Mouse (Mus musculus) heart, embryonic 13.5 days (tissue): ENCODE measurements at regions not wholly inside any gene's neighbourhood (a gene's known extent, or its start where the extent isn't known, plus 50 kb on each side); places are given as distances from the start of the nearest gene placed in this dataset.

Experiments used
- ATAC-seq: fragments of 200-750 bp; cut with Nextera tagmentation; 2 replicates; pipeline ENCODE4 v1.8.0; 2017; ENCODE audit warnings: moderate TSS enrichment; ENCODE audit not compliant: insufficient number of reproducible peaks, low FRiP score, low TSS enrichment; ENCODE audit errors: extremely low read depth
- H3K27ac ChIP-seq: fragments of 300-500 bp; sonication (generic); replicated peaks from 2 replicates; pipeline ENCODE4 v1.5.1; 2015; ENCODE audit warnings: moderate library complexity, mild to moderate bottlenecking, inconsistent platforms
- H3K27me3 ChIP-seq: fragments of 300-500 bp; sonication (generic); replicated peaks from 2 replicates; pipeline ENCODE4 v1.6.1; 2015; ENCODE audit warnings: mild to moderate bottlenecking, inconsistent platforms
- H3K36me3 ChIP-seq: fragments of 300-500 bp; sonication (generic); 2 replicates; pipeline ENCODE4 v1.6.1; 2015; ENCODE audit warnings: mild to moderate bottlenecking, inconsistent platforms
- H3K4me1 ChIP-seq: fragments of 300-500 bp; sonication (generic); 2 replicates; pipeline ENCODE4 v1.6.1; 2015; ENCODE audit warnings: inconsistent platforms
- H3K4me2 ChIP-seq: fragments of 300-500 bp; sonication (generic); 2 replicates; pipeline ENCODE4 v1.6.1; 2015; ENCODE audit warnings: inconsistent platforms, mild to moderate bottlenecking, moderate library complexity
- H3K4me3 ChIP-seq: fragments of 300-500 bp; sonication (generic); 2 replicates; pipeline ENCODE4 v1.5.1; 2015; ENCODE audit warnings: moderate library complexity, mild to moderate bottlenecking, inconsistent platforms
- H3K9ac ChIP-seq: fragments of 300-500 bp; sonication (generic); 2 replicates; pipeline ENCODE4 v1.6.1; 2015; ENCODE audit warnings: inconsistent platforms, mild to moderate bottlenecking, moderate library complexity
- H3K9me3 ChIP-seq: fragments of 300-500 bp; sonication (generic); 2 replicates; pipeline ENCODE4 v1.6.1; 2016; ENCODE audit warnings: inconsistent platforms
- WGBS: fragments of 180-500 bp; shearing (Covaris S2); methylation state at CpG from one replicate; pipeline ENCODE4 v1.1.7; 2015; ENCODE audit warnings: mixed read lengths; 5-methylcytosine and 5-hydroxymethylcytosine counted together

DNA sequence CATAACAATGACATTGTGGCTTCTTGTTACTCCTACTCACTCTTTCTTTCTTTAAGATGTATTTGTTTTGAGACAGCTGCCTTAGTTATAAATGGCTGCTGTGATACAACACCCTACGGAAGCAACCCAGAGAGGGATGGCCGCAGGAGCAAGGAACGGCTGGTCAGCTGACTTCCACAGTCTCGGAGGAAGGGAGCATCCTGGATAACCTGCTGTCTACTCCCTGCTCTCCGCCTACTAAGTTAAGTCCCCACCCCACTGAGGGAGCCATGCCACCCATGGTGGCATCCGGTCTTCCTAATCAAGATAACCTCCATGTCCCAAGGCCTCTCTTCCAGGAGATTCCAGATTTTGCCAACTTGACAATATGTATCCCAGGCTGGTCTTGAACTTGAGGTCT is 114.9 kb downstream of the Sox2 start:
- H3K4me3 ChIP-seq: no peak overlapping the region
- H3K4me2 ChIP-seq: no peak overlapping the region
- no peak for ATAC-seq
- no peaks in the 10 kb centered on the region for H3K4me1 ChIP-seq
- no peaks in the 10 kb centered on the region for H3K27me3 ChIP-seq
- H3K9me3 ChIP-seq: no peaks in the 10 kb centered on the region
- H3K9ac ChIP-seq: no peak overlapping the region
- 67% methylated on average over 6 of the region's 6 CpGs for WGBS
- no peak overlapping the region for H3K27ac ChIP-seq
- H3K36me3 ChIP-seq: no peaks in the 10 kb centered on the region

DNA sequence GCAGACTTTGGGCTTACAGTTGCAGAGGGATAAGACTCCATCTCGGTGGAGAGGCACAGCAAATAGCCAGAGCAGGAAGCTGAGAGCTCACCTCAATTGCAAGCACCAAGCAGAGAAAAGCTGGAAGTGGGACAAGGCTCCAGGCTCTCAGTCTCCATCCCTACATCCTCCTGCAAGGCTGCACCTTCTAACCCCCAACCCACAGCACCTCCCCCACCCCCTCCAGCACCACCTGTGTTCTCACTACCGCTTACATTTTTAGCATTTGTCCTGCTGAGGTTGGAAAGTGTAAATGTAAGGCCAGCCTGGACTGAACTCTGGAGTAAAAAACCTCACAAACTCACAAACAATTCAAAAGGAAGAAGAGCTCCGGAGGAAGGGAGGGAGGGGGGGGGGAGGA is 119.6 kb downstream of the Sox2 start:
- no peak overlapping the region for H3K4me2 ChIP-seq
- no peak for ATAC-seq
- no peaks in the 10 kb centered on the region for H3K36me3 ChIP-seq
- H3K27me3 ChIP-seq: no peaks in the 10 kb centered on the region
- H3K4me1 ChIP-seq: peaks cover 7% of the 10 kb centered on the region
- H3K9ac ChIP-seq: no peak overlapping the region
- WGBS: 15% methylated on average over 2 of the region's 3 CpGs
- H3K4me3 ChIP-seq: no peak overlapping the region
- no peaks in the 10 kb centered on the region for H3K9me3 ChIP-seq
- H3K27ac ChIP-seq: no peak overlapping the region

DNA sequence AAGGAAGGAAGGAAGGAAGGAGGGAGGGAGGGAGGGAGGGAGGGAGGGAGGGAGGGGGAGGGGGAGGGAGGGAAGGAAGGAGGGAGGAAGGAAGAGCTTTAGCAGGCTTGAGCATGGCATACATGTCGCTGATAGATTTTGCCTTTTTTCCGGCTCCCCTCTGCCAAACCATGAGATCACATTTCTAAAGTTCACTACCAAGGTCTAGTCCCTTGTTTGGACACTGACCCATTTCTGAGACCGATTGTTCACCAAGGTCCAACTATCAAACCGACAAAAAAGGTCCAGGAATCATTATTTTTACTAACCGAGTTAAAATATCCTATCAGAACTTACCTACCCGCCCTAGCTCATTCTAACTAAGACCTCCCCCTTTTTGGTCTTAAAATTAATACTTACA is 120.1 kb downstream of the Sox2 start:
- no peak overlapping the region for H3K4me2 ChIP-seq
- H3K9me3 ChIP-seq: no peaks in the 10 kb centered on the region
- no peak overlapping the region for H3K4me3 ChIP-seq
- H3K4me1 ChIP-seq: peaks cover 7% of the 10 kb centered on the region
- H3K27ac ChIP-seq: no peak overlapping the region
- 67% methylated on average over 6 of the region's 6 CpGs for WGBS
- H3K36me3 ChIP-seq: no peaks in the 10 kb centered on the region
- ATAC-seq: no peak
- H3K27me3 ChIP-seq: no peaks in the 10 kb centered on the region
- no peak overlapping the region for H3K9ac ChIP-seq

DNA sequence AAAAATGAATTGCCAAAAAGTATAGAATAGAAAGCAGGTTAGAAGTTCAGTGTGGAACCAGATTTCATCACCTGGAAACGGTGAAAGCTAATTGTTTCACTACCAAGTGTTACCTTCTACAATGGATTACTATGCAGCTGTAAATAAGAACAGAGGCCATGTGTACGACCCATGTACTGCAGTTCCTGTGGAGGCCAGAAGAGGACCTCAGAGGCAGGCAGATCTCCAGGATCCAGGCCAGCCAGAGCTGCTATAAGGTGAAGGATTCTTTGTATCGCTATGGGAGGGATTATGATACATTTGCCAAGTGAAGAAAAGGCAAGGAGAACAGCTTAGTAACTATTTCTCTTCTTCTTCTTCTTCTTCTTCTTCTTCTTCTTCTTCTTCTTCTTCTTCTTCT is 121.8 kb downstream of the Sox2 start:
- ATAC-seq: no peak
- Histone ChIP-seq H3K4me3 (no peak overlapping the region), H3K4me2 (no peak overlapping the region), H3K27ac (no peak overlapping the region), H3K4me1 (peaks cover 7% of the 10 kb centered on the region), H3K27me3 (no peaks in the 10 kb centered on the region), H3K9ac (no peak overlapping the region), H3K9me3 (no peaks in the 10 kb centered on the region), H3K36me3 (no peaks in the 10 kb centered on the region)
- WGBS: 78% methylated on average over 3 of the region's 3 CpGs

DNA sequence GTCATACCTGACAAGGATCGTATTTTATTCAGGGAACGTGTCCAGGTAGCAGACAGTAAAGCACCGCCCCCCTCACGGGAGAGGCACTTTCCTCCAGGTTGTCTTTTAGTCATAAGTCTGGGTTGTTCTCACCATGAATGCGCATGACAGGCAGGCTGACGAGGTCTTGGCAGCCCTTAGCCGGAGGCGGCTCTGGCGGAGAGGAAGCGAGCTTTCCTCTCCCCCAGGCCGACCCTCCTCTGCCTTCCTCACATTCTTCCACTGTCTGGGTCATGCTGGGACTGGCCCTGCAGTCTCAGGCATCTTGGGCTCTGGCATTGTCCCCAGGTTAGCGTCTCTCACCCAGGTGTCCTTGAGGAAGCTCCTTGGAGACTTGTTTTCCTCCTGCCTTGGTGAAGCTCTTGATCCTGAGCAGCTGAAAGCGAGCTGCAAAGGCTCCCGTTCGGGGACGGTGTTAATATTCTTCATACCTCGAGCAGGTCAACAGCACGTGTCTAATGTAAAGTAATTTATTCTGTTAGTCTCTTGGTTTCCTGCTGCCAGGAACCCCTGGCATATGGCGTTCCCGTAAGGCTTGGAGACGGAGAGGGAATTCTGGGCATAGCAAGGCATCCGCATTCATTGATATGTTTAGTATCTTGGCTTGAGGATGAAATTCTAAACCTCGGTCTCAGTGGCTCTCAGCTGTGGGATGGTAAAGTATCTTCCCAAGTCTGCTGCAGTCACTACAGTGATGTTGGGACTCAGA is 123.6 kb downstream of the Sox2 start:
- 18% methylated on average over 23 of the region's 23 CpGs for WGBS
- peak overlapping the region; percentile 30 for H3K4me3 ChIP-seq
- ATAC-seq: no peak

DNA sequence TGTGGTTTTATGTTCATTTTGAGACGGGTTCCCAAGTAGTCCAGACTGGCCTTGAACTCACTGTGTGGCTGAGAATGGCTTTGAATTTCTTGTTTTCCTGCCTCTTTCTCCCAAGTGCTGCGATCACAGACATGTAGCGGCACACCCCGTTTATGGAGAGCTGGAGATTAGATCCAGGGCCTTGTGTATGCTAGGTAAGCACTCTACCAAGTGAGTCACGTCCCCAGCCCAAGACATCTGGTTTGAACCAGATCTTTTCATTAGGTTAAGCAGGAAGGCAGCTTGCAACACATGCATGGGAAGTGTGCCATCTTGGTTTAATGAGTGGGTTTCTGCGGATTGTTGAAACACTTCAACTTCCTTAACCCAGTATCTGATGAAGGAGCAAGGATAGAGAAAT is 131.6 kb downstream of the Sox2 start:
- no peaks in the 10 kb centered on the region for H3K27me3 ChIP-seq
- 75% methylated on average over 6 of the region's 6 CpGs for WGBS
- no peak for ATAC-seq
- no peak overlapping the region for H3K4me2 ChIP-seq
- H3K9me3 ChIP-seq: no peaks in the 10 kb centered on the region
- H3K9ac ChIP-seq: no peak overlapping the region
- H3K4me1 ChIP-seq: no peaks in the 10 kb centered on the region
- H3K27ac ChIP-seq: no peak overlapping the region
- no peak overlapping the region for H3K4me3 ChIP-seq
- H3K36me3 ChIP-seq: no peaks in the 10 kb centered on the region

More for the DNA sequence above, 123.6 kb downstream of the Sox2 start:
- H3K4me1 ChIP-seq: peaks cover 7% of the 10 kb centered on the region
- no peaks in the 10 kb centered on the region for H3K36me3 ChIP-seq
- no peak overlapping the region for H3K9ac ChIP-seq
- H3K27ac ChIP-seq: no peak overlapping the region
- H3K4me2 ChIP-seq: peak overlapping the region; percentile 61
- no peaks in the 10 kb centered on the region for H3K27me3 ChIP-seq
- H3K9me3 ChIP-seq: no peaks in the 10 kb centered on the region

DNA sequence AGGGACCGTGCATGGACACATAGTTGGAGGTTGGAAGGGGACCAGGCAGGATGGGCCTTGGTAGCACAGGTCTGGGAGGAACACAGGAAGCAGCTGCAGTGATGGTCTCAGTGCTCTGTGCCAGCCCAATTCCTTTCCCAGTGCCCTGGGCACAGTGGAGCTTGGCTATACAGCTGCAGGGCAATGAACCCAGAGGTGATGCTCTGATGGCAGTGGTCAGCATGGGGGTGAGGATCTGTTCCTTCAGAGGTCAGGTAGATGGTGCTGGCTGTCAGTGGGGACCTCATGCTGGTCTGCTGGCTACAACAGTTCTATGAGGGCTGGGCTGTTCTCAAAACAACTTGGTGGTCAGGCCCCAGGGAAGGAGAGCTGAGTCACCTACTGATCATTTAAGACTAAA is 133.2 kb downstream of the Sox2 start:
- H3K27ac ChIP-seq: no peak overlapping the region
- no peak overlapping the region for H3K4me3 ChIP-seq
- H3K27me3 ChIP-seq: no peaks in the 10 kb centered on the region
- no peaks in the 10 kb centered on the region for H3K9me3 ChIP-seq
- no peak overlapping the region for H3K9ac ChIP-seq
- no peak overlapping the region for H3K4me2 ChIP-seq
- 69% methylated on average over 1 of the region's 1 CpGs for WGBS
- H3K4me1 ChIP-seq: no peaks in the 10 kb centered on the region
- no peaks in the 10 kb centered on the region for H3K36me3 ChIP-seq
- no peak for ATAC-seq

DNA sequence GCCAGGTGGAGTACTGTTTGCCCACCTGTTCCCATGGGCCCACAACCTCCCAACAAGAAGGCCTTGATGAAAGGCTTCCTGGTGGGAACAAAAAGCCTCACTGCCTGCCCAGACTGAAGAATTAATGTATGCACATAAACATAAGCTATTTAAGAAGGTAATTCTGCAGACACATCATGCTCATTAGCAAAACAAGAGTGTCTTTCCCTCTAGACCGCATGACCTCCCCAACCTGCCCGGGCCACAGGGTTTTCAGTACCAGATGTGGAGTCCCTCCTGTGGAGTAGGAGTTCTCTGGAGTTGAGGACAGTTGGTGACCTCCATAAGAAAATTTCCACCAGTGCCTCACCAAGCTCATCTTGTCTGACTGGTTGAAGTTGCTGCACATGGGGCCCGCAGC is 137.0 kb downstream of the Sox2 start:
- no peaks in the 10 kb centered on the region for H3K4me1 ChIP-seq
- H3K4me3 ChIP-seq: no peak overlapping the region
- no peak overlapping the region for H3K27ac ChIP-seq
- ATAC-seq: no peak
- no peak overlapping the region for H3K9ac ChIP-seq
- no peak overlapping the region for H3K4me2 ChIP-seq
- WGBS: 83% methylated on average over 3 of the region's 3 CpGs
- H3K27me3 ChIP-seq: no peaks in the 10 kb centered on the region
- H3K9me3 ChIP-seq: no peaks in the 10 kb centered on the region
- H3K36me3 ChIP-seq: no peaks in the 10 kb centered on the region

DNA sequence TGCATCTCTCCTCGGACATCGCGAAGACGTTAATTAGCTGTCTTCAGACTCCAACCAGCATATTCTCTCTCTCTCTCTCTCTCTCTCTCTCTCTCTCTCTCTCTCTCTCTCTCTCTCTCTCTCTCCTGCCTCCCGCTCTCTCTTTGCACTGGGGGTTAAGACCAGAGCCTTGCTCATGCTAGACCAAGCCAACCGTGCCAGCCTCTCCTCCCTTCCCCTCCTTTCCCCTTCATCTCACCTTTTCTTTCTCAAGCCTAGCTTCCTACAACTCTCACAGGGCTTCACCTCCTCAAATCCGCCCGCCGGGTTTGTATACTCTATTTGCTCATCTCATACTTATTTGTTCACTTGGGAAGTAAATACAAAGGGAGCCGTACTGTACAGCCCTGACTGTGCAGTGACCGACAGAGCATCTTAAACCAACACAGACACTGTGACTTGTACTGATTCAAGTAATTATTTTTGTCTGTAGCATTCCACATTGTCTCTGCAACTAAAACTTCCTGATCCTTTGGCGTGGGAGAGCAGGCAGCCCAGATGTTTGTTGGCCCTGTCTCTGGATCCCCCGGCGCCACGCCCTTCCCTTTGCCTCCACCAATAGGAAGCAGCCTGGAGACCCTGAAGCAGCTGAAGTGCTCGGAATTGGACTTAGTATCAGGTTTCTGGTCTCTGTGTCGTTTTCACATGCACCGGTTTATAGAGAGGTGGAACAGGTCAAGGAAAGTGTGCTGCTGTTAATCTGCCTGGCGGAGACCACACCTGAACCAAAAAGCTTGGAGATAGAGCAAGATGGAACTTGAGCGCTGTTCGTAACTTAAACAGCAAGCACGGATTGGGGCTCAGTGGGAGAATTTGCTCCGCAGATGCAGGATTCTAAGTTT is 145.1 kb downstream of the Sox2 start:
- no peak overlapping the region for H3K27ac ChIP-seq
- peaks cover 8% of the 10 kb centered on the region for H3K27me3 ChIP-seq
- peak; percentile 63; the same call in 1 of the 2 replicates for ATAC-seq
- peaks cover 9% of the 10 kb centered on the region; the same call in 1 of the 2 replicates for H3K4me1 ChIP-seq
- H3K9ac ChIP-seq: peak overlapping the region; percentile 69
- WGBS: 19% methylated on average over 23 of the region's 23 CpGs
- H3K4me3 ChIP-seq: peak overlapping the region; percentile 53
- H3K36me3 ChIP-seq: no peaks in the 10 kb centered on the region
- no peaks in the 10 kb centered on the region for H3K9me3 ChIP-seq
- H3K4me2 ChIP-seq: peak overlapping the region; percentile 77

DNA sequence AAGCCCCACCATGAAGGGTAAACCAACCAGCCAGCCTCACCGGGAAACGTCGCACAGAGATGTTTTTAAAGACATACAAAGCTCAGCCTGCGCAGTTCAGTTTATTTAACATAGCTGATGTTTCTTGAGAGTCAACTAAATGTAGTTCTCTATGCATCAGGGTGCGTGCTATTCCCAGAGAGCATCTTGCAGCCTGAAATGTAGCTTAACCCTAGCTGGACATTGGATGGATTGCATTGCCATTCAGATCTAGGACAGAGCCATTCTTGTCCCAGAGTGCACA is 145.7 kb downstream of the Sox2 start:
- no peaks in the 10 kb centered on the region for H3K36me3 ChIP-seq
- peak overlapping the region; percentile 69 for H3K9ac ChIP-seq
- no peak for ATAC-seq
- H3K4me1 ChIP-seq: peaks cover 9% of the 10 kb centered on the region; the same call in 1 of the 2 replicates
- no peak overlapping the region for H3K27ac ChIP-seq
- H3K4me2 ChIP-seq: peak overlapping the region; percentile 77
- whole genome bisulfite sequencing: 15% methylated on average over 5 of the region's 5 CpGs
- no peaks in the 10 kb centered on the region for H3K9me3 ChIP-seq
- H3K4me3 ChIP-seq: peak overlapping the region; percentile 53
- peaks cover 8% of the 10 kb centered on the region for H3K27me3 ChIP-seq

DNA sequence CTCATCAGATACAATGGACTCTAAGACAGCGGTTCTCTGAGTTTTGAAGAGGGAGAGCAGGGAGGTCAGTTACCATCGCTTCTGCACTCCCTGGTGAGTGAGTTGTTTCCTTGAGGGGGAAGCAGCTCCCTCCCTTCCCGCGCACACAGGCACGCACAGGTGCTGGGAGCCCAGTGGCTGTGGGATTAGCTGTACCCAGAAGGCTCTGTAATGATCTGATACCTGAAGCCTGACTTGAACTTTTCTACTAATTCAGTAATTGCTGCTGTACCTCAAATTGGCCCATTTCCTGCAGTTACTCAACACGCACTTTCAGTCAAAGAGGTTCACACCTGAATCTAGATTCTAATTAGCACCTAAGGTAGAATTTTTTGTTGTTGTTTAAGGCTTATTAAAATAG is 158.6 kb downstream of the Sox2 start:
- Histone ChIP-seq H3K4me1 (no peaks in the 10 kb centered on the region), H3K9ac (no peak overlapping the region), H3K9me3 (no peaks in the 10 kb centered on the region), H3K27ac (no peak overlapping the region), H3K27me3 (peaks cover 21% of the 10 kb centered on the region), H3K4me3 (no peak overlapping the region), H3K36me3 (no peaks in the 10 kb centered on the region), H3K4me2 (no peak overlapping the region)
- ATAC-seq: no peak
- WGBS: 20% methylated on average over 6 of the region's 6 CpGs

DNA sequence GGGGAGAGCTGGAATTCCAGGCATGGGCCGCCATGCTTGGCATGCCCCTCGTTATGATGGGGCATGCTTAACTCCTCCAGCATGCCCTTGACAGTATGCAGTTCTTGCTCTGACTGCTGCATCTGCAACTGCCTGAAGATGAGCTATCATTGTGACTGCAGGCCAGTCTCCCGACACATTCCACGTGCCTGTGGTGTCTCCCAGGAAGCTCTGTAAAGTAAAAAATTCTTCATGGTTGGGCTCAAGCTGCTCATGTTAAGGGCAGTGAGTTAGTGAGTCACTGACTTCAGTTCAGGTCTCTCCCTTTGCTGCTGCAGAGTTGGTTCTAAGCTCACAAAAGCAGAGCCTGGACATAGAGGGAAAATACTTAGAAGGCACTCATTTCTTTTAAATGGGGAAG is 161.5 kb downstream of the Sox2 start:
- ATAC-seq: no peak
- H3K4me2 ChIP-seq: no peak overlapping the region
- peaks cover 21% of the 10 kb centered on the region for H3K27me3 ChIP-seq
- no peak overlapping the region for H3K9ac ChIP-seq
- no peaks in the 10 kb centered on the region for H3K4me1 ChIP-seq
- H3K36me3 ChIP-seq: no peaks in the 10 kb centered on the region
- H3K9me3 ChIP-seq: no peaks in the 10 kb centered on the region
- 36% methylated on average over 4 of the region's 4 CpGs for WGBS
- no peak overlapping the region for H3K4me3 ChIP-seq
- no peak overlapping the region for H3K27ac ChIP-seq
